Mouse (Mus musculus): ENCODE measurements around the gene Caml.
"Not testable (repeated sequence)": the region's sequence is repeated elsewhere in the genome, so short reads cannot be mapped to it uniquely, and the experiment has no call there.

The Caml gene

DNA sequence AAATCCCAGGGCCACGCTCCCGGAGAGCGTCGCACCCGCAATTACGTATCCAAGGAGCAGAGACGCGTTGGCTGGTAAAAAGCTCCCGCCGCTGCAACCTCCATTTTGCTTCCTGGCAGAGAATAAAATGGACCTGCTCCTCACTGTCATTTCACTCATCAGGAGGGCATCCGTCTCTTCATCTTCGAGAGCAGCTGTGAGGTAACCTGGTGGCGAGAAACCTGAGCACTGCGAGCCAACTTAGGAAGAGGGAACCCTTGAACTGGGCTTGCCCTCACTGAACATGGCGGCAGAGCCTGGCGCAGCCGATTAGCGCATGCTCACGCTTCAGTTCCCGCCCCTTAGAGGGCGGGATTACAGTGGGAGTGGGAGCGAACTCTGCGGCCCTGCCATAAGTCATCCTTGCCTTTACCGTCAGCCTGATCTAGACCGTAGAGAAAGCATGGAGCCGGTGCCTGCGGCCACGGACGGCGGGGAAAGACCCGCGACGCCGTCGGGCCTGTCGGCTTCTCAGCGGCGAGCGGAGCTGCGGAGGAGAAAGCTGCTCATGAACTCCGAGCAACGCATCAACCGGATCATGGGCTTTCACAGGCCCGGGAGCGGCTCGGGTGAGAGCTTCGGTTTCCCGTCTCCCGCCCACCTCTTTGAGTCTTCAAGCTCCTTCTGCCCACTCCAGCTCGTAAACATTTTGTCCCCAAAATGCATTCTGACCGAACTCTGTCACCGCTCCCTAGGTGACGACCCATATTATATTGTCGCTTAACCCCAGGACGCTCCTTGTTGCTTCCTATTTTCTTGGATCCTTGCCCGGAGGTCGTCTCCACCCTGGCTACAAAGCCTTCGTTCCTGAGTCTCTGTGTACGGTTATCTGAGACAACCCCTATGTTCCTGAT is at the start of gene Caml:
TSS of gene Caml (plus strand) at position 357 of the 893 bp plus-strand sequence.
- DNase-seq (ENCODE audit: low spot score in 2 of 2), result peak; percentile 67 to 88

DNA sequence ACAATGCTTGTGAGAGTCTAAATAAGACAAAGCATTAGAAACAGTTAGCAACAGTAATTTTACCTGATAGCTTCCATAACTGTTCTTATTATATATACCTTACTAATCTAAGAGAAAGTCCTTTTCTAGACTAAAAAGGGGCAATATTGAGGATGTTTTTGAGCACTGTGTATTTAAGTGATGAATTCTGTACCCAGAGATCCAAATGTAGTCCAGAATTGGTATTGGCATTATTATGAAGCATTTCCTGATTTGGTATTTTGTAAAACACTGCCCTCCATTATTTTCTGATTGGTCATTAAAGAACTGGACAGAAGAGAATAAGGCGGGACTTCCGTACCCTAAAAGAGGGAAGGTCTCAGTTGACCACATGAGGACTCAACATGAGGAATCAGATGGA is 49.4 kb upstream of the Caml start, which contains the start of gene Tmed9:
TSS of gene Tmed9 (plus strand) at position 301 of the 400 bp plus-strand sequence.
- no peak for DNase-seq (ENCODE audit: low spot score in 2 of 2)

GRCm38 (mm10) chr13:55574321-55574720 is 48.5 kb upstream of the Caml start:
- no peak for DNase-seq (ENCODE audit: low spot score in 2 of 2)

GRCm38 (mm10) chr13:55575932-55576331 is 46.9 kb upstream of the Caml start:
- no peak for DNase-seq (ENCODE audit: low spot score in 2 of 2)

DNA sequence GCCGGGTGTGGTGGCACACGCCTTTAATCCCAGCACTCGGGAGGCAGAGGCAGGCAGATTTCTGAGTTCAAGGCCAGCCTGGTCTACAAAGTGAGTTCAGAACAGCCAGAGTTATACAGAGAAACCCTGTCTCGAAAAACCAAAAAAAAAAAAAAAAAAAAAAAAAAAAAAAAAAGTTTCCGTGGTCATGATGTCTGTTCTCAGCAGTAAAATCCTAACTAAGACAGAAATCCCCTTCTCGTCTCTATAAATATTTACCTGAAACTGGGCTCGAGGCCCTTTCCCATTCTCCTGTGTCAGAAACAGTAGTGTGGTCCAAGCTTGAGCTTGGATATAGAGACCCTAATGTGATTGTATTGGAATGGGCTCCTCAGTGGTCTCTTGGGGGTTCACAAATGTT is 45.9 kb upstream of the Caml start:
- not testable (repeated sequence) for DNase-seq (ENCODE audit: low spot score in 2 of 2)

DNA sequence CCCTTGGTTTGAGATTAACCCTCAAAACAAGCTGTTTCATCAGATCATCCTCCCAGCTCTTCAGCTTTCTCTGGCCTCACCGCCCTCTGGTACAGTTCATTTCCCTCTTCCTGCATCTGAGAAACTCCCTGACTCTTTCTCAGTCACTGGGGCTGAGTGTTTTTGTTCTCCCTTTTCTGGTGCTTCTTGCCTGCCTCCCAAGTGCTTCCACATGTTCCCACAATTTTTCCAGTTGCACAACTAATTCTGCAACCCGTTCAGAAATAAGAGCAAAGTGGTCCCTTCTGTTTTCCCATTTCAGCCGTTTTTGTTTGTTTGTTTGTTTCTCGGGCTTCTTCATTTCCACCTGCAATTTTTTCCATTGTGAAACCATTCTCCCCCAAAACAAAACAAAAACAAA is 44.7 kb upstream of the Caml start:
- no peak for DNase-seq (ENCODE audit: low spot score in 2 of 2)

DNA sequence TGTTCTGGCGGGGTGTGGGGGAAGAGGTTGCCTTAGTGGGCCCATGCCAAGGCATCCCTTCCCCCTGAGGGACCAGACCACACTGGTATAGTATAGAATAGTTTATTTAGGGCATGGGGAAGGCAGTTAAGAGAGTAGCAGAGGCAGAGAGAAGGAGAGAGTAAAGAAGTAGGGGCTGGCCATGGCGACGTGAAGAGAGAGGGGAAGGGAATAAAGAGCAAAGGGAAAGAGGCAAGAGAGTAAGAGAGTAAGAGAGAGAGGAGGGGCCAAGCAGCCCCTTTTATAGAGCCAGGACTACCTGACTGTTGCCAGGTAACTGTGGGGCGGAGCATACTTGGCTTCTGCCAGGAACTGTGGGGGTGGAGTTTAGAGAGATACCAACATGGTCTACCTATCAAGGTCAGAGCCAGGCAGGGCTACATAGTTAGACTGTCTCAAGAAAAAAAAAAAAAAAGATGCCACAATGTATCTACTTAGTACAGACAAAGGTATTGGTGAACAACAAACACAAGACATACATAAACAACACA is 30.8 kb upstream of the Caml start:
- no peak for DNase-seq (ENCODE audit: low spot score in 2 of 2)

DNA sequence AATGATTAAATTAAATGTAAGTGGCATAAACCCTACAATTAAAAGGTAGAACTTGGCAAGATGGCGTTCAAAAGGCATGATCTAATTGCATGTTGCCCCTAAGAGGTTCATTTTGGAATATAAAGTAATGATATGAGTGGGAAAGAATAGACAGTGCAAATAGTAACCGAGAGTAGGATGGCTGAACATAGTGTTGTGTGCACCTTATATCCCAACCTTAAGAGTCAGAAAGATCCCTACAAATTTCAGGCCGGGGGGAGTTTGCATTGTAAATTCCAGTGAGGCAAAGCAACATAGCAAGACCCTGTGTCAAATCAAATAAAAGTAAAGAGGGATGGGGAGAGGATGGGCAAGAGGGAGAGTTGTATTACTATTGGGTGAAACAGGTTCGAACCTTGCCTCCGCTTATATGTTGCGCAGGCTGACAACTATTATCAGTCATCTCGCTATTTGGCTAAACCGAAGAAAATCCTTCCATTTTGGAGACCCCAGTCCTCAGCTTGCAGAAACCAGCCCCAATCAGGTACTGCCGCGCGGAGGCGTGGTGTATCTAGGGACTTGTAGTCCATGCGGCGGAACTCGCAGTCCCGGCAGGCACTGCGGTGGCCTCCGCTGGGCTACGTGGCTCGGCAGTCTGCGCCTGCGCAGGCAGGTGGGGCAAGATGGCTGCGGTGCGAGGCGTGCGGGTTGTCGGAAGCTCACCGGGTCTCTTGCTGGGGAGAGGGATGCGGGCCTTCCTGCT is 30.1 kb upstream of the Caml start:
- peak; percentile 92 to 97 for DNase-seq (ENCODE audit: low spot score in 2 of 2)

DNA sequence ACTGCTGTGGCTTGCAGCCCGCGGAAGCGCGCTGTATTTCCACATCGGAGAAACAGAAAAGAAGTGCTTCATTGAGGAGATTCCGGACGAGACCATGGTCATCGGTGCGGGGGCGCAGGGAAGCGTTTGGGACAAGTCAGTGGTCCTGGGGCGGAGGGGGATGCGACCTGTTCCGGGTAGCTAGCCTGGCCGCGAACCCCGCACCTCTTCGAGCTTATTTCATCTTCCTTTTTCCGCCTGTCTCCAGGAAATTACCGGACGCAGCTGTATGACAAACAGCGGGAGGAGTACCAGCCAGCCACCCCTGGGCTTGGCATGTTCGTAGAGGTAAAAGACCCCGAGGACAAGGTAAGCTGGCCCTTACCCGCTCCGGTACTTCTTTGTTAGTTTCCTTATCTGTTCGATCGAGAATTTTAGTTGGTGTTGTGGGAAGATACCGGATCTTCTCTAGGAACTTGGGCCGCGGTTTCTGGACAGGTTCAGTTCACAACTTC is 29.5 kb upstream of the Caml start:
- no peak for DNase-seq (ENCODE audit: low spot score in 2 of 2)

DNA sequence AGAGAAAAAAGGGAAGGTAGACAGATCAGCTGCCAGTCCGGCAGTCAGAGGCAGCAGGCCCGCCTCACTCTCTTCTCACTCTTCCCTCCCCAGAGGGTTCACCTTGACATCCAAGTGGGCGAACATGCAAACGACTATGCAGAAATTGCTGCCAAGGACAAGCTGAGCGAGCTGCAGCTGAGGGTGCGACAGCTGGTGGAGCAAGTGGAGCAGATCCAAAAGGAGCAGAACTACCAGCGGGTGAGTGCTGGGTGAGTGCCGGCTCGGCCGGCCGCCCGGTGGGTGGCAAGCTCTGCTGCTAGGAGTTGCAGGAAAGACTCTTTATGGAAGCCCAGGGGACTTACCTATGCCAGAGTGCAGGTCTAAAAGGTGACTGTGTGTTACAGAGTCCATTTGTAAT is 27.4 kb upstream of the Caml start:
- peak; percentile 67 to 80 for DNase-seq (ENCODE audit: low spot score in 2 of 2)

DNA sequence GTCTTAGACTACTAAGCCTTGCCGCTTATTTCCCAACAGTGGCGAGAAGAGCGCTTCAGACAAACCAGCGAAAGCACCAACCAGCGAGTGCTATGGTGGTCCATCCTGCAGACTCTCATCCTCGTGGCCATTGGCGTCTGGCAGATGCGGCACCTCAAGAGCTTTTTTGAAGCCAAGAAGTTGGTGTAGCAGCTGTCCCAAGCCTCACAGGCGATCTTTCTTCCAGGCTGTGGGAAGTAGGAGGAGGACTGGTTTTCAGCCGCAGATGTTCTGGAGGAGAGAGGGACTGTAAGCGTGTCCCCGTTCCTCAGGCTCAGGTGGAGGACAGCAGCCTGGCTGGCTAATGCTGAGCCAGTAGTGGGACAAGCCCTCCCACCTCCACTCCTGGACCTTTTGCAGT is 26.0 kb upstream of the Caml start:
- peak in 1 of 2 experiments; percentile 44 for DNase-seq (ENCODE audit: low spot score in 2 of 2)

GRCm38 (mm10) chr13:55599566-55600540 is 23.0 kb upstream of the Caml start, which contains the start of gene B4galt7:
B4galt7 (plus strand) TSS chr13:55599896.
- peak in 1 of 2 experiments; percentile 81 for DNase-seq (ENCODE audit: low spot score in 2 of 2)

DNA sequence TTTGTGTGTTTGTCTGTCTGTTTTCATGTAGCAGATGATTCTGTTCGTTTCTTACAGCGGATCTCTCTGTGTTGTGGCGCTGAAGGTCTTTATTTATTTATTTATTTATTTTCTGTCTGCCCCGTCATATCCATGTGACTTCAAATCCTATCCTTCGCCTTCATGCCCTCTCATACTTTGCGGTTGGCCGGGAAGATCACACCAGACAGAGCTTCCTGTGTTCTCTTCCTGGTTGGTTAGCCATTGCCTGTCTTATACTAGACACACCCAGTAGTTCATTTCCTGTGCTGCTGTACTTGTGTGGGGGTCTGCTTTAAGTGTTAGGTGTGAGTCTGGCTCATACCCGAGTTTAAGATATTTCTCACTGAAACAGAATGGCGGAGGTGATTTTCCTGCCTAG is 22.1 kb upstream of the Caml start:
- DNase-seq (ENCODE audit: low spot score in 2 of 2), result no peak

- DNase-seq (ENCODE audit: low spot score in 2 of 2), result peak in 1 of 2 experiments; percentile 86
These were observed 21.2 kb upstream of the Caml start for GRCm38 (mm10) chr13:55601611-55602010.

DNA sequence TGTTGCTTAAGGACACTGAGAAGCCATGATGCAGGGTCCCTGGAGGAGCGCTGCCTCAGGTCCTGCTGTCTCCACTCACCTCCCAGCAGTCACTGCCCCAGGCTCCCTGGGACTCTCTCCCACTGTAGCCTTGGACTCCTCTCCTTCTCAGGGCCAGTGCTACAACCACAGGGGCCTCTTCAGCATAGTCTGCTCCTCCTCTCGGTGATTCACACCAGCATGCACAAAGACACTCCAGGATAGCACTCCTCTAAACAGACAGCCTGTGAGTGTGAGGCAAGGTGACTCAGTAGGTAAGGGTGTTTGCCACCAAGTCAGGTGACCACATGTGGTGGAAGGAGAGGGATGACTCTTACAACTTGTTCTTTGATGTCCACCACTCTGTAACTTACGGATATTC is 18.2 kb upstream of the Caml start:
- DNase-seq (ENCODE audit: low spot score in 2 of 2), result no peak

GRCm38 (mm10) chr13:55606899-55607623 is 15.7 kb upstream of the Caml start:
- peak in 1 of 2 experiments; percentile 34 for DNase-seq (ENCODE audit: low spot score in 2 of 2)

DNA sequence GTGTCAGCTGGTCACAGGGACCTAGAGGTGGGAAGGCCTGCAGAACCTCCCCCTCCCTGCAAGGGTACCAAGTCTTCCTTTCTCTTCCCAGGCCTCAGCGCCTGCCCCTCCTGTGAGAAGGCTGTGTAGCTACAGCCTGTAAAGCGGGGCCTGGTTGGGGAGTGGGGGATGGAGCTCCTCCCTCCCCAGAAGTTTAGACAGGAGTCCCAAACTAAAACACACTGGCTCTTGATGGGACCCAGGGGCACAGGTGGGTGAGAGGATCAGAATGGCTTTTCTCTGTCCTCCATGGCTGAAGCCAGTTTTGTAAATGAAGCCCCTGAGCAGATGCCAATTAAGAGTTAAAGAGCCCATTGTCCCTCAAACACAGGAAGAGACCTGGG is 15.2 kb upstream of the Caml start:
- no peak for DNase-seq (ENCODE audit: low spot score in 2 of 2)

DNA sequence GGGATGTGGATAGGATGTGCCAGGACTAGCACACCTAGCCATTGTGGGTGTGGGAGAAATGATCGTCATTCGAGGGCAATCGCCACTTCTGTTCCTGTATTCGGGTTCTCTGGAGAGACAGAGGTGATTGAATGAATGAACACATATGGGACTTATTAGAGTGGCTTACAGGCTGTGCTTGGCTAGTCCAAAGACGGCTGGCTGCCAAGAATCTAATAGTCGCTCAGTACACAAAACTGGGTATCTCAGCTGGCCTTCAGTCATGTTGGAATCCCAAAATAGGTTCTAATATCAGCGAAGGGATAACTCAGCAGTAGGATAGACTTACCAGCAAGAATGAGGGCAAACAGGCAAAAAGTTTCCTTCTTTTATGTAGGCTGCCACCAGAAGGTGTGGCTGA is 10.8 kb upstream of the Caml start:
- no peak for DNase-seq (ENCODE audit: low spot score in 2 of 2)

DNA sequence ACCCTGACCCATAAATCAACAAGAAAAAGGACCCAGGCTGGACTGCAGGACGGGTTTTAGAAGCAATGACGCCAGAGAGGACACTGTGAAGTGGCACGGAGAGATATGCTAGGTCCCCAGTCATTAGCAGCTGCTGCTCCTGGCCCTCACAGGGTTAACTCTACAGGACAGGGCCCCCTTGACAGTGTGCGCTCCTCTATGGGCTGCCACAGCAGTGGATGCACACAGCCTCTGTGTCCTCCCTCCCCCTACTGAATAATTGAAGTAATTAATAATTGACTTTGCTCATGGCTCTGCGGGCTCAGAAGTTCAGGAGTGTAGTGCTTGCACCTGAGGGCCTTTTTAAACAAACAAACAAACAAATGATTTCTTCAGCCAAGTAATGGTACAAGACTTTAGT is 9.3 kb upstream of the Caml start:
- no peak for DNase-seq (ENCODE audit: low spot score in 2 of 2)

GRCm38 (mm10) chr13:55619328-55619727 is 3.5 kb upstream of the Caml start:
- DNase-seq (ENCODE audit: low spot score in 2 of 2), result no peak

All from left cerebral cortex, adult 9 months (tissue).